In genomic region chr8:122291549-122291948, GRCm38 (mm10) we compare ENCODE assay signal across 12 mouse cellular contexts. TPM values are rescaled to one million over a fixed set of nuclear protein-coding genes. Genes with fewer than 3 reads are reported as not detected.
A peak's percentile ranks its signal among the peaks of the same experiment; 100 is the strongest.
DNase-seq lines count a peak whose midpoint lies in the region; ATAC-seq lines count a peak whose summit lies in the region.
"Had no signal": no experiment of that assay in that cellular context is flagged by ENCODE, and none has a peak within 500 bp of the region (broad histone marks: within the 10 kb centered on the region; RNA-seq: fewer than 3 reads in every experiment).

No protein-coding gene starts in this region.

- WGBS in midbrain, embryonic 10.5 days = 44% methylated on average over 10 of the region's 10 CpGs
- WGBS in midbrain, embryonic 11.5 days = 34% methylated on average over 10 of the region's 10 CpGs
- 67% methylated on average over 10 of the region's 10 CpGs for WGBS in liver, embryonic 11.5 days

- H3K4me2 ChIP-seq in midbrain, embryonic 11.5 days = no peak overlapping the region
- peak overlapping the region; percentile 97 for H3K4me2 ChIP-seq in liver, embryonic 11.5 days

- H3K4me3 ChIP-seq in erythroblast, embryonic 14.5 days (replicated peaks) = peak overlapping the region; percentile 84
- no peak overlapping the region for H3K4me3 ChIP-seq in midbrain, embryonic 10.5 days
- H3K4me3 ChIP-seq in midbrain, embryonic 11.5 days (ENCODE audit: low read depth, low read length) = no peak overlapping the region
- 0 out of 2 replicates have a peak overlapping the region, but pooled peaks have one; percentile 11 for H3K4me3 ChIP-seq in liver, embryonic 11.5 days (ENCODE audit: low read depth, low read length)
- H3K4me3 ChIP-seq: myocyte had no signal

- no peak for DNase-seq in midbrain, embryonic 10.5 days (ENCODE audit: low spot score)
- no peak for DNase-seq in midbrain, embryonic 11.5 days (ENCODE audit: low spot score, missing footprints)
- DNase-seq in liver, embryonic 11.5 days (ENCODE audit: low spot score) = no peak
- DNase-seq in retina, postnatal 1 day = peak; percentile 79
- no peak for DNase-seq in gastrocnemius, adult 18-20 months (ENCODE audit: low spot score)
- DNase-seq in adrenal gland, adult (ENCODE audit: inconsistent age in 2 of 2, low spot score in 1 of 2) = no peak
- DNase-seq: cerebellum, postnatal 25 days; lung, adult 18-20 months had no signal

- no peaks in the 10 kb centered on the region for H3K27me3 ChIP-seq in erythroblast, embryonic 14.5 days (ENCODE audit: control insufficient read depth)
- H3K27me3 ChIP-seq in midbrain, embryonic 10.5 days (ENCODE audit: low read depth, poor library complexity, severe bottlenecking) = peaks cover 34% of the 10 kb centered on the region
- 0 out of 2 replicates have a peak, but pooled peaks cover under 1% of the 10 kb centered on the region for H3K27me3 ChIP-seq in midbrain, embryonic 11.5 days (ENCODE audit: control insufficient read depth, insufficient read depth, low read length)
- no peaks in the 10 kb centered on the region for H3K27me3 ChIP-seq in liver, embryonic 11.5 days (replicated peaks; ENCODE audit: control insufficient read depth, insufficient read depth, low read length)

- no peaks in the 10 kb centered on the region for H3K9me3 ChIP-seq in erythroblast, embryonic 14.5 days (ENCODE audit: control insufficient read depth, low read length)
- H3K9me3 ChIP-seq in midbrain, embryonic 10.5 days (replicated peaks) = no peaks in the 10 kb centered on the region
- no peaks in the 10 kb centered on the region for H3K9me3 ChIP-seq in midbrain, embryonic 11.5 days (ENCODE audit: control insufficient read depth, low read length)
- H3K9me3 ChIP-seq in liver, embryonic 11.5 days (ENCODE audit: control insufficient read depth, low read length) = no peaks in the 10 kb centered on the region

- H3K4me1 ChIP-seq in erythroblast, embryonic 14.5 days (ENCODE audit: control insufficient read depth) = peaks cover 100% of the 10 kb centered on the region
- H3K4me1 ChIP-seq in midbrain, embryonic 10.5 days = peaks cover 86% of the 10 kb centered on the region
- peaks cover 29% of the 10 kb centered on the region for H3K4me1 ChIP-seq in midbrain, embryonic 11.5 days (ENCODE audit: control insufficient read depth, insufficient read depth, low read length)
- peaks cover 100% of the 10 kb centered on the region for H3K4me1 ChIP-seq in liver, embryonic 11.5 days (replicated peaks; ENCODE audit: control insufficient read depth, insufficient read depth, low read length)

- peaks cover 100% of the 10 kb centered on the region for H3K36me3 ChIP-seq in erythroblast, embryonic 14.5 days (ENCODE audit: control insufficient read depth)
- H3K36me3 ChIP-seq in midbrain, embryonic 10.5 days = no peaks in the 10 kb centered on the region
- no peaks in the 10 kb centered on the region for H3K36me3 ChIP-seq in midbrain, embryonic 11.5 days (ENCODE audit: control insufficient read depth, insufficient read depth, low read length)
- H3K36me3 ChIP-seq in liver, embryonic 11.5 days (ENCODE audit: control insufficient read depth, insufficient read depth, low read length) = peaks cover 22% of the 10 kb centered on the region

- ATAC-seq in erythroblast, adult 5-6 weeks (replicated peaks; ENCODE audit: low FRiP score, poor library complexity, severe bottlenecking) = no peak
- ATAC-seq in midbrain, embryonic 11.5 days (ENCODE audit: low FRiP score) = no peak
- no peak for ATAC-seq in liver, embryonic 11.5 days (replicated peaks; ENCODE audit: low FRiP score)
- ATAC-seq: inflammation-experienced regulatory T-cells, adult 6 months had no signal

- no peak overlapping the region for H3K9ac ChIP-seq in midbrain, embryonic 11.5 days (ENCODE audit: low read length)
- no peak overlapping the region for H3K9ac ChIP-seq in liver, embryonic 11.5 days (ENCODE audit: low read depth, low read length)

- peak overlapping the region; percentile 55 for H3K27ac ChIP-seq in midbrain, embryonic 10.5 days (replicated peaks)
- no peak overlapping the region for H3K27ac ChIP-seq in midbrain, embryonic 11.5 days (ENCODE audit: low read depth, low read length)
- peak overlapping the region; percentile 99 for H3K27ac ChIP-seq in liver, embryonic 11.5 days (ENCODE audit: low read depth, low read length)

RNA-seq across cellular contexts. Expression of gene Zfpm1, which starts 9.6 kb away (rescaled TPM):
- 331 and 361 TPM in 2 replicates for polyA plus RNA-seq in erythroblast, embryonic 14.5 days (2012)
- 54.2 and 55.4 TPM in 2 replicates for total RNA-seq in erythroblast, adult 5-6 weeks (2015; ENCODE audit: low replicate concordance)
- total RNA-seq in erythroblast, adult 5-6 weeks (2017; ENCODE audit: low replicate concordance) = 196 and 459 TPM in 2 replicates
- polyA plus RNA-seq in midbrain, embryonic 10.5 days (2016; fragmentation: Nextera tagmentation; extraction: Ambion mirVana) = 1.3 and 1.5 TPM in 2 replicates
- polyA plus RNA-seq in midbrain, embryonic 11.5 days (2014; fragmentation: Nextera tagmentation; extraction: Ambion mirVana) = 1.6 and 1.8 TPM in 2 replicates
- 22.7 and 26.5 TPM in 2 replicates for polyA plus RNA-seq in liver, embryonic 11.5 days (2014; fragmentation: Nextera tagmentation; extraction: Ambion mirVana)
- 1 to 10 TPM; 6.6 to 7.5 TPM for total RNA-seq in gastrocnemius, adult 18-20 months (2021)

Comparison
In these comparisons a context has a peak if more than half of its experiments do, and no peak if none do; other contexts are left out.
1. H3K4me3 ChIP-seq: peak in erythroblast, embryonic 14.5 days (single experiment) and liver, embryonic 11.5 days (single experiment); none in midbrain, embryonic 10.5 days (single experiment) and midbrain, embryonic 11.5 days (single experiment).
2. RNA of gene Zfpm1, which starts 9.6 kb away (polyA plus RNA-seq): 331 to 361 TPM in erythroblast, embryonic 14.5 days; 22.7 to 26.5 TPM in liver, embryonic 11.5 days, 1.6 to 1.8 TPM in midbrain, embryonic 11.5 days and 1.3 to 1.5 TPM in midbrain, embryonic 10.5 days; every median in the first group is over 10 times any median in the second.